Mouse (Mus musculus): ENCODE data around the gene Cldn9. TPM values are rescaled to one million over a fixed set of nuclear protein-coding genes. Genes with fewer than 3 reads are reported as not detected.

Gene Cldn9
- polyA plus RNA-seq, 1 experiment from 2014 or later, result 2.4 TPM

Other genes with a start within 250 kb of the Cldn9 start
- gene Vmn2r117, start 204.3 kb downstream of the Cldn9 start, polyA plus RNA-seq (2015; fragmentation: Nextera tagmentation; extraction: Ambion mirVana), result not detected in 2 replicates
- 17.4 and 21.7 TPM in 2 replicates for gene Zfp213, start 119.8 kb downstream of the Cldn9 start, polyA plus RNA-seq (2015; fragmentation: Nextera tagmentation; extraction: Ambion mirVana)
- gene Zfp13, start 84.5 kb downstream of the Cldn9 start, polyA plus RNA-seq (2015; fragmentation: Nextera tagmentation; extraction: Ambion mirVana), result 12.9 TPM in 2 replicates
- gene Zscan10, start 83.2 kb downstream of the Cldn9 start, polyA plus RNA-seq (2015; fragmentation: Nextera tagmentation; extraction: Ambion mirVana), result 0.26 and 0.36 TPM in 2 replicates
- 0.49 and 0.78 TPM in 2 replicates for gene Mmp25, start 38.7 kb downstream of the Cldn9 start, polyA plus RNA-seq (2015; fragmentation: Nextera tagmentation; extraction: Ambion mirVana)
- 4.3 and 4.7 TPM in 2 replicates for gene Bicdl2, start 23.5 kb downstream of the Cldn9 start, polyA plus RNA-seq (2015; fragmentation: Nextera tagmentation; extraction: Ambion mirVana)
- 88.4 and 90.6 TPM in 2 replicates for gene Hcfc1r1, start 10.4 kb downstream of the Cldn9 start, polyA plus RNA-seq (2015; fragmentation: Nextera tagmentation; extraction: Ambion mirVana)
- gene Thoc6, start 10.1 kb downstream of the Cldn9 start, polyA plus RNA-seq (2015; fragmentation: Nextera tagmentation; extraction: Ambion mirVana), result 49.2 and 50.3 TPM in 2 replicates
- gene Tnfrsf12a, start 6.6 kb downstream of the Cldn9 start, polyA plus RNA-seq (2015; fragmentation: Nextera tagmentation; extraction: Ambion mirVana), result 22.0 and 23.1 TPM in 2 replicates
- gene Cldn6, start 4.8 kb downstream of the Cldn9 start, polyA plus RNA-seq (2015; fragmentation: Nextera tagmentation; extraction: Ambion mirVana), result 196 and 206 TPM in 2 replicates
- gene 1520401A03Rik, start 38.8 kb upstream of the Cldn9 start, polyA plus RNA-seq (2015; fragmentation: Nextera tagmentation; extraction: Ambion mirVana), result 0.14 TPM in 1 of 2 replicates, not detected in the other
- 58.2 and 58.8 TPM in 2 replicates for gene Pkmyt1, start 42.3 kb upstream of the Cldn9 start, polyA plus RNA-seq (2015; fragmentation: Nextera tagmentation; extraction: Ambion mirVana)
- 51.8 and 52.7 TPM in 2 replicates for gene Paqr4, start 56.8 kb upstream of the Cldn9 start, polyA plus RNA-seq (2015; fragmentation: Nextera tagmentation; extraction: Ambion mirVana)
- 0.25 and 0.83 TPM in 2 replicates for gene Kremen2, start 61.8 kb upstream of the Cldn9 start, polyA plus RNA-seq (2015; fragmentation: Nextera tagmentation; extraction: Ambion mirVana)
- gene Flywch1, start 87.6 kb upstream of the Cldn9 start, polyA plus RNA-seq (2015; fragmentation: Nextera tagmentation; extraction: Ambion mirVana), result 61.3 and 65.2 TPM in 2 replicates
- 29.0 and 31.4 TPM in 2 replicates for gene Flywch2, start 102.1 kb upstream of the Cldn9 start, polyA plus RNA-seq (2015; fragmentation: Nextera tagmentation; extraction: Ambion mirVana)
- gene Srrm2, start 106.5 kb upstream of the Cldn9 start, polyA plus RNA-seq (2015; fragmentation: Nextera tagmentation; extraction: Ambion mirVana), result 411 and 414 TPM in 2 replicates
- 980 and 1,001 TPM in 2 replicates for gene Elob, start 145.1 kb upstream of the Cldn9 start, polyA plus RNA-seq (2015; fragmentation: Nextera tagmentation; extraction: Ambion mirVana)
- gene Prss33, start 152.0 kb upstream of the Cldn9 start, polyA plus RNA-seq (2015; fragmentation: Nextera tagmentation; extraction: Ambion mirVana), result not detected in 2 replicates
- 0.41 TPM in 1 of 2 replicates, not detected in the other for gene Prss32, start 159.8 kb upstream of the Cldn9 start, polyA plus RNA-seq (2015; fragmentation: Nextera tagmentation; extraction: Ambion mirVana)
- gene Prss41, start 160.1 kb upstream of the Cldn9 start, polyA plus RNA-seq (2015; fragmentation: Nextera tagmentation; extraction: Ambion mirVana), result 0.75 and 0.99 TPM in 2 replicates
- not detected in 2 replicates for gene Prss21, start 184.0 kb upstream of the Cldn9 start, polyA plus RNA-seq (2015; fragmentation: Nextera tagmentation; extraction: Ambion mirVana)
- gene Dcpp1, start 196.8 kb upstream of the Cldn9 start, polyA plus RNA-seq (2015; fragmentation: Nextera tagmentation; extraction: Ambion mirVana), result not detected in 2 replicates
- not detected in 2 replicates for gene Dcpp2, start 196.9 kb upstream of the Cldn9 start, polyA plus RNA-seq (2015; fragmentation: Nextera tagmentation; extraction: Ambion mirVana)
- gene Dcpp3, start 233.4 kb upstream of the Cldn9 start, polyA plus RNA-seq (2015; fragmentation: Nextera tagmentation; extraction: Ambion mirVana), result 0.88 and 2.0 TPM in 2 replicates